Mouse (Mus musculus) liver, embryonic 14.5 days (tissue): ENCODE results near the gene Lair1. TPM values are rescaled to one million over a fixed set of nuclear protein-coding genes. Genes with fewer than 3 reads are reported as not detected.

Experiments
- ATAC-seq: fragments of 200-750 bp; cut with Nextera tagmentation; 2 replicates; pipeline ENCODE4 v1.8.0; 2017; ENCODE audit warnings: moderate number of reproducible peaks, mild to moderate bottlenecking, moderate library complexity; ENCODE audit not compliant: insufficient read depth
- DNase-seq, 3 experiments: peaks; one replicate each; pipeline ENCODE4 v3.0.0-alpha.2; 2012 to 2013; ENCODE audit warnings: low read depth in 3 of 3, low spot score in 3 of 3
- H3K27ac ChIP-seq: fragments of 300-500 bp; sonication (generic); 2 replicates; pipeline ENCODE4 v1.5.1; 2014; ENCODE audit warnings: moderate library complexity, mild to moderate bottlenecking, control low read depth, inconsistent platforms
- H3K27me3 ChIP-seq: fragments of 300-500 bp; sonication (generic); 2 replicates; pipeline ENCODE4 v1.6.1; 2014; ENCODE audit warnings: mild to moderate bottlenecking, low read length, moderate library complexity; ENCODE audit not compliant: control insufficient read depth, insufficient read depth
- H3K36me3 ChIP-seq: fragments of 300-500 bp; sonication (generic); replicated peaks from 2 replicates; pipeline ENCODE4 v1.6.1; 2014; ENCODE audit warnings: low read depth; ENCODE audit not compliant: control insufficient read depth, insufficient read depth
- H3K4me1 ChIP-seq, 2 experiments: fragments of 200-500 bp in 1 of 2; fragments of 300-500 bp in 1 of 2; sonication (generic) in 1 of 2; replicated peaks; 2 replicates each; pipeline ENCODE4 v1.6.1; 2012 to 2014; ENCODE audit warnings: antibody characterized with exemption in 1 of 2, inconsistent platforms in 1 of 2, low read length in 1 of 2; ENCODE audit not compliant: control insufficient read depth in 2 of 2, insufficient read depth in 2 of 2
- H3K4me2 ChIP-seq: fragments of 300-500 bp; sonication (generic); 2 replicates; pipeline ENCODE4 v1.6.1; 2014; ENCODE audit warnings: low read depth, mild to moderate bottlenecking, control low read depth, moderate library complexity
- H3K4me3 ChIP-seq, 2 experiments: fragments of 200-500 bp in 1 of 2; fragments of 300-500 bp in 1 of 2; sonication (generic) in 1 of 2; 2 replicates each; pipeline ENCODE4 v1.5.1; 2012 to 2014; ENCODE audit warnings: low read depth in 2 of 2, low read length in 2 of 2, mild to moderate bottlenecking in 2 of 2, control low read depth in 1 of 2, inconsistent platforms in 1 of 2, moderate library complexity in 1 of 2; ENCODE audit not compliant: insufficient read depth in 1 of 2
- H3K9ac ChIP-seq: fragments of 300-500 bp; sonication (generic); replicated peaks from 2 replicates; pipeline ENCODE4 v1.6.1; 2014; ENCODE audit warnings: mild to moderate bottlenecking, control low read depth, moderate library complexity
- H3K9me3 ChIP-seq: fragments of 300-500 bp; sonication (generic); 2 replicates; pipeline ENCODE4 v1.6.1; 2016; ENCODE audit warnings: low read length, mixed read lengths; ENCODE audit not compliant: control insufficient read depth
- CTCF ChIP-seq: IDR thresholded peaks from 2 replicates; pipeline ENCODE4 v1.5.1; 2016; ENCODE audit warnings: antibody characterized with exemption, low read depth, control low read depth
- EP300 ChIP-seq: IDR thresholded peaks from 2 replicates; pipeline ENCODE4 v1.6.1; 2016; ENCODE audit warnings: antibody characterized with exemption, low read depth
- WGBS: fragments of 180-500 bp; shearing (Covaris S2); extraction: QIAGEN DNeasy Blood & Tissue Kit; methylation state at CpG from one replicate; pipeline ENCODE4 v1.1.7; 2014; ENCODE audit not compliant: insufficient replicate concordance; 5-methylcytosine and 5-hydroxymethylcytosine counted together
- polyA plus RNA-seq, 2 experiments: library from polyadenylated mRNA; depleted of rRNA in 1 of 2; stranded (reverse) in 1 of 2; unstranded in 1 of 2; fragments of >200 nt; fragmentation: Nextera tagmentation in 1 of 2; extraction: Ambion mirVana in 1 of 2; gene quantifications; 2 replicates each; pipeline versions ENCODE4 v1.2.1 to v1.2.3; 2012 to 2014

Lair1 gene
- polyA plus RNA-seq (2012; rRNA removed) (0.63 and 1.3 TPM in 2 replicates), polyA plus RNA-seq (2014; fragmentation: Nextera tagmentation; extraction: Ambion mirVana) (0.88 and 2.2 TPM in 2 replicates)

- peaks cover 0 to 3% of the 10 kb centered on the region in 2 experiments; a peak in 2 of 4 replicates for H3K4me1 ChIP-seq
- H3K27me3 ChIP-seq, result no peaks in the 10 kb centered on the region
- WGBS, result 23% methylated on average over 2 of the region's 2 CpGs
- DNase-seq (no peak), ATAC-seq (no peak)
- H3K9ac ChIP-seq, result no peak within 1 kb of the TSS
- no peaks in the 10 kb centered on the region for H3K36me3 ChIP-seq
- H3K27ac ChIP-seq, result no peak within 1 kb of the TSS
- no peak within 1 kb of the TSS for H3K4me3 ChIP-seq
- TF ChIP-seq EP300 (no peak), CTCF (no peak)
- no peak within 1 kb of the TSS for H3K4me2 ChIP-seq
- no peaks in the 10 kb centered on the region for H3K9me3 ChIP-seq
These were observed at the start of gene Lair1 for GRCm38 (mm10) chr7:4063013-4063412. TSS of gene Lair1 (minus strand) at chr7:4063204.

- no peak for DNase-seq
- Histone ChIP-seq H3K4me1 (no peaks in the 10 kb centered on the region), H3K27me3 (no peaks in the 10 kb centered on the region), H3K9ac (no peak overlapping the region), H3K4me2 (no peak overlapping the region), H3K4me3 (no peak overlapping the region), H3K9me3 (no peaks in the 10 kb centered on the region), H3K36me3 (no peaks in the 10 kb centered on the region), H3K27ac (no peak overlapping the region)
- ATAC-seq, result no peak
- TF ChIP-seq CTCF, result no peak
- no peak for TF ChIP-seq EP300
- WGBS, result 43% methylated on average over 3 of the region's 3 CpGs
These were observed 48.8 kb upstream of the Lair1 start for GRCm38 (mm10) chr7:4111766-4112165.

- no peak overlapping the region for H3K9ac ChIP-seq
- H3K9me3 ChIP-seq, result no peaks in the 10 kb centered on the region
- TF ChIP-seq EP300 (no peak), CTCF (peak; percentile 76)
- H3K27ac ChIP-seq, result no peak overlapping the region
- no peaks in the 10 kb centered on the region for H3K27me3 ChIP-seq
- no peak overlapping the region for H3K4me2 ChIP-seq
- H3K4me3 ChIP-seq, result no peak overlapping the region
- ATAC-seq, result no peak
- no peaks in the 10 kb centered on the region for H3K4me1 ChIP-seq
- 6% methylated on average over 4 of the region's 4 CpGs for WGBS
- peak in 1 of 3 experiments; percentile 28 for DNase-seq
- H3K36me3 ChIP-seq, result no peaks in the 10 kb centered on the region
These were observed 40.4 kb upstream of the Lair1 start for GRCm38 (mm10) chr7:4103411-4103810.

DNA sequence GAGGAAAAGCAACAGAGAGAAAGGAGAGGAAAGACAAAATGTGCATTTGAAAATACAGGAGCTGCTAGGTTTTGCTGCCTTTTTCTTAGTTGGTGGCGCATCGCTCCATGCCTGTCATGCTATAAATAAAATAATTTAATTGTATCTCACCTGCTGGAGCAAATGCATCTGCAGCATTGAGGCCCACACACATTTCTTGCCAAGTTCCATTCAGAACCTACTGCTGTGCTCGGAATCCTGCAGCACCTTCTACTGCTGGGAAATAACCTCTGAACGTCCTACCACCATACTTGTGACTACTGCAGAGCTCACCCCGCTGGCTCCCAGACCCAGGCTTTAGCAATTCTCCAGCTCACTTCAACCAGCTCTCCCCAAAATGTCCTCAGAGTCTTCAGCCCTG lies 38.1 kb upstream of the Lair1 start:
- Histone ChIP-seq H3K9me3 (no peaks in the 10 kb centered on the region), H3K27me3 (no peaks in the 10 kb centered on the region), H3K27ac (no peak overlapping the region), H3K4me3 (no peak overlapping the region), H3K36me3 (no peaks in the 10 kb centered on the region), H3K9ac (no peak overlapping the region), H3K4me1 (no peaks in the 10 kb centered on the region), H3K4me2 (no peak overlapping the region)
- DNase-seq, result no peak
- no peak for ATAC-seq
- WGBS, result 56% methylated on average over 5 of the region's 5 CpGs
- TF ChIP-seq CTCF, result no peak
- TF ChIP-seq EP300, result no peak

DNA sequence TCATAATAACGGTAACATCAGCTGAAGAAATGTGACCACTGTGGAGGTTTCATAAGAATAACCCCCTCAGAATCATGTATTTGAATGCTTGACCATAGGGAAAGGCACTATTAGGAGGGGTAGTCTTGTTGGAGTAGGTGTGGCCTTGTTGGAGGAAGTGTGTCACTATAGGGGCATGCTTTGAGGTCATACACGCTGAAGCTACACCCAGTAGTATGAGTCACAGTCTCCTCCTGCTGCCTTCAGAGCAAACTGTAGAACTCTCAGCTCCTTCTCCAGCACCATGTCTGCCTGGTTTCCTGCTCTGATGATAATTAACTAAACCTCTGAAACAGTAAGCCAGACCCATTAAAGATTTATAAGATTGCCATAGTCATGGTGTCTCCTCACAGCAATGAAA lies 35.8 kb upstream of the Lair1 start:
- no peak overlapping the region for H3K27ac ChIP-seq
- no peaks in the 10 kb centered on the region for H3K36me3 ChIP-seq
- ATAC-seq (no peak), DNase-seq (no peak)
- no peaks in the 10 kb centered on the region for H3K4me1 ChIP-seq
- H3K4me2 ChIP-seq, result no peak overlapping the region
- H3K27me3 ChIP-seq, result no peaks in the 10 kb centered on the region
- H3K9me3 ChIP-seq, result no peaks in the 10 kb centered on the region
- H3K9ac ChIP-seq, result no peak overlapping the region
- WGBS, result 36% methylated on average over 2 of the region's 2 CpGs
- H3K4me3 ChIP-seq, result no peak overlapping the region
- TF ChIP-seq EP300 (no peak), CTCF (no peak)
